Mouse (Mus musculus) midbrain, embryonic 14.5 days (tissue): ENCODE measurements around the gene Sptb. TPM values are rescaled to one million over a fixed set of nuclear protein-coding genes. Genes with fewer than 3 reads are reported as not detected.
A peak's percentile ranks its signal among the peaks of the same experiment; 100 is the strongest.

Source experiments
- ATAC-seq: fragments of 200-750 bp; cut with Nextera tagmentation; 2 replicates; pipeline ENCODE4 v1.8.0; 2017; ENCODE audit warnings: moderate number of reproducible peaks, moderate library complexity; ENCODE audit not compliant: low FRiP score, low TSS enrichment
- DNase-seq: peaks from one replicate; pipeline ENCODE4 v3.0.0-alpha.2; 2015
- H3K27ac ChIP-seq: fragments of 300-500 bp; sonication (generic); replicated peaks from 2 replicates; pipeline ENCODE4 v1.5.1; 2014; ENCODE audit warnings: mild to moderate bottlenecking, low read depth, low read length, moderate library complexity
- H3K27me3 ChIP-seq: fragments of 300-500 bp; sonication (generic); 2 replicates; pipeline ENCODE4 v1.6.1; 2014; ENCODE audit warnings: low read length, control low read depth, mixed read lengths; ENCODE audit not compliant: control insufficient read depth, insufficient read depth
- H3K36me3 ChIP-seq: fragments of 300-500 bp; sonication (generic); 2 replicates; pipeline ENCODE4 v1.6.1; 2014; ENCODE audit warnings: low read length, control low read depth; ENCODE audit not compliant: control insufficient read depth, insufficient read depth
- H3K4me1 ChIP-seq: fragments of 300-500 bp; sonication (generic); 2 replicates; pipeline ENCODE4 v1.6.1; 2014; ENCODE audit warnings: mild to moderate bottlenecking, antibody characterized with exemption, low read length, control low read depth; ENCODE audit not compliant: control insufficient read depth, insufficient read depth
- H3K4me2 ChIP-seq: fragments of 300-500 bp; sonication (generic); 2 replicates; pipeline ENCODE4 v1.6.1; 2014; ENCODE audit warnings: mild to moderate bottlenecking, low read length, moderate library complexity
- H3K4me3 ChIP-seq: fragments of 300-500 bp; sonication (generic); replicated peaks from 2 replicates; pipeline ENCODE4 v1.5.1; 2014; ENCODE audit warnings: low read depth, low read length
- H3K9ac ChIP-seq: fragments of 300-500 bp; sonication (generic); replicated peaks from 2 replicates; pipeline ENCODE4 v1.6.1; 2014; ENCODE audit warnings: mild to moderate bottlenecking, low read length, moderate library complexity
- H3K9me3 ChIP-seq: fragments of 300-500 bp; sonication (generic); 2 replicates; pipeline ENCODE4 v1.6.1; 2016; ENCODE audit warnings: low read length, control low read depth, mixed read lengths; ENCODE audit not compliant: control insufficient read depth
- WGBS: fragments of 180-500 bp; shearing (Covaris S2); extraction: QIAGEN DNeasy Blood & Tissue Kit; methylation state at CpG from one replicate; pipeline ENCODE4 v1.1.7; 2014; 5-methylcytosine and 5-hydroxymethylcytosine counted together
- polyA plus RNA-seq: library from polyadenylated mRNA; unstranded; fragments of >200 nt; fragmentation: Nextera tagmentation; extraction: Ambion mirVana; gene quantifications from 2 replicates; pipeline ENCODE4 v1.2.1, GENCODE M21; 2014

Gene Sptb
- polyA plus RNA-seq, 1 experiment from 2014 or later = 4.2 TPM

- no peak overlapping the region for H3K9ac ChIP-seq
- H3K4me3 ChIP-seq = no peak overlapping the region
- H3K27me3 ChIP-seq = no peaks in the 10 kb centered on the region
- no peaks in the 10 kb centered on the region for H3K36me3 ChIP-seq
- WGBS = 78% methylated on average over 9 of the region's 9 CpGs
- H3K4me2 ChIP-seq = no peak overlapping the region
- no peaks in the 10 kb centered on the region for H3K9me3 ChIP-seq
- no peak overlapping the region for H3K27ac ChIP-seq
- ATAC-seq (no peak), DNase-seq (no peak)
- H3K4me1 ChIP-seq = no peaks in the 10 kb centered on the region
Observed at GRCm38 (mm10) chr12:76570221-76570940, 140.0 kb downstream of the Sptb start.

GRCm38 (mm10) chr12:76566284-76566683 lies 144.1 kb downstream of the Sptb start:
- no peak for ATAC-seq
- no peaks in the 10 kb centered on the region for H3K4me1 ChIP-seq
- no peak overlapping the region for H3K9ac ChIP-seq
- WGBS = 93% methylated on average over 10 of the region's 10 CpGs
- no peak for DNase-seq
- no peaks in the 10 kb centered on the region for H3K9me3 ChIP-seq
- no peak overlapping the region for H3K27ac ChIP-seq
- no peak overlapping the region for H3K4me3 ChIP-seq
- no peak overlapping the region for H3K4me2 ChIP-seq
- no peaks in the 10 kb centered on the region for H3K27me3 ChIP-seq
- no peaks in the 10 kb centered on the region for H3K36me3 ChIP-seq

DNA sequence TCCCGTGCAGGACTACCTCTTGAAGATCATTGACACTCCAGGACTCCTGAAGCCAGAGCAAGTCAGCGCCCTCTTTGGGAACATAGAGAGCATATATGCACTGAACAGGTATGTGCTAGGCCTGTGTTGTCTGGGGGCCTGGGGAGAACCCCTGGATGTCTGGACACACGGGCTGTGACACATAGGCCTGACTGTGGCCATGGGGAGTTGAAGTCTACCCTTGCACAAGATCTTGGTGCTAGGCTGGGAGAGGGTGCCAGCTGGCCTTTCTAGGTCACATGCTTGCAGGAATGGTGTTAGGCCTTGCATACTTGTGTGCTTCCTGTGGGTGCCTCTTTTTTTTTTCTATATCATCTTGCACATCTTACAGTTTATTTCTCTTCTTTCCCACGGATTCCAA lies 148.2 kb downstream of the Sptb start:
- H3K27me3 ChIP-seq = no peaks in the 10 kb centered on the region
- H3K4me1 ChIP-seq = no peaks in the 10 kb centered on the region
- H3K27ac ChIP-seq = no peak overlapping the region
- DNase-seq (no peak), ATAC-seq (no peak)
- H3K36me3 ChIP-seq = no peaks in the 10 kb centered on the region
- WGBS = 85% methylated on average over 4 of the region's 4 CpGs
- no peak overlapping the region for H3K4me2 ChIP-seq
- H3K4me3 ChIP-seq = no peak overlapping the region
- no peak overlapping the region for H3K9ac ChIP-seq
- H3K9me3 ChIP-seq = no peaks in the 10 kb centered on the region

GRCm38 (mm10) chr12:76558206-76558605 lies 152.1 kb downstream of the Sptb start:
- no peak for ATAC-seq
- 79% methylated on average over 5 of the region's 5 CpGs for WGBS

GRCm38 (mm10) chr12:76556745-76557389 lies 153.5 kb downstream of the Sptb start:
- ATAC-seq = peak; percentile 57; the same call in 1 of the 2 replicates
- no peak overlapping the region for H3K9ac ChIP-seq
- H3K4me3 ChIP-seq = no peak overlapping the region
- DNase-seq = peak; percentile 37
- no peaks in the 10 kb centered on the region for H3K36me3 ChIP-seq
- no peaks in the 10 kb centered on the region for H3K9me3 ChIP-seq
- WGBS = 14% methylated on average over 6 of the region's 6 CpGs
- H3K4me2 ChIP-seq = no peak overlapping the region
- no peaks in the 10 kb centered on the region for H3K27me3 ChIP-seq
- peaks cover 4% of the 10 kb centered on the region; the same call in 1 of the 2 replicates for H3K4me1 ChIP-seq
- H3K27ac ChIP-seq = no peak overlapping the region

More at GRCm38 (mm10) chr12:76558206-76558605, 152.1 kb downstream of the Sptb start:
- H3K9ac ChIP-seq = no peak overlapping the region
- H3K36me3 ChIP-seq = no peaks in the 10 kb centered on the region
- H3K4me2 ChIP-seq = no peak overlapping the region
- peaks cover 4% of the 10 kb centered on the region; the same call in 1 of the 2 replicates for H3K4me1 ChIP-seq
- no peak overlapping the region for H3K4me3 ChIP-seq
- DNase-seq = no peak
- no peak overlapping the region for H3K27ac ChIP-seq
- no peaks in the 10 kb centered on the region for H3K27me3 ChIP-seq
- H3K9me3 ChIP-seq = no peaks in the 10 kb centered on the region

DNA sequence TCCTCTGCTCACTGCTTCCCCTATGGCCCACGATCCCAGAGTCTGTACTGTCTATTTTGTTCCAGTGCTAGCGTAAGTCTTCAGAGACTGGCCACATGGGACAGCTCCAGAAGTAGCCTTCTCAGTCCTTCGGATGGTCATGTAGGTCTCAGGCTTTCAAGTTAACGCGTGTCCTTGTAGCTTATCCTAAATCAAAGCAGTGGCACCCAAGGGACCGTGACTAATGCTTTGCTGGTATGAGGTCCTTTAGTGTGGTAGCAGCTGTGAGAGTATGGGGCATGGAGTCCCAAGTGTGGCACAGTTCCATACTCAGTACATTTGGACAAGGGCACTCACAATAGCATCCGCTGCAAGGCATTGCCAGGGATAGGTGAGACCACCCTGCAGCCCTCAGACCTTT lies 154.2 kb downstream of the Sptb start:
- ATAC-seq = no peak
- H3K4me1 ChIP-seq = peaks cover 4% of the 10 kb centered on the region; the same call in 1 of the 2 replicates
- 56% methylated on average over 7 of the region's 7 CpGs for WGBS
- no peak overlapping the region for H3K9ac ChIP-seq
- H3K27me3 ChIP-seq = no peaks in the 10 kb centered on the region
- no peak for DNase-seq
- H3K27ac ChIP-seq = no peak overlapping the region
- H3K9me3 ChIP-seq = no peaks in the 10 kb centered on the region
- no peak overlapping the region for H3K4me2 ChIP-seq
- H3K4me3 ChIP-seq = no peak overlapping the region
- no peaks in the 10 kb centered on the region for H3K36me3 ChIP-seq

GRCm38 (mm10) chr12:76554871-76555386 lies 155.4 kb downstream of the Sptb start:
- H3K36me3 ChIP-seq = no peaks in the 10 kb centered on the region
- H3K27ac ChIP-seq = no peak overlapping the region
- DNase-seq = no peak
- 87% methylated on average over 3 of the region's 3 CpGs for WGBS
- no peaks in the 10 kb centered on the region for H3K9me3 ChIP-seq
- no peak for ATAC-seq
- no peak overlapping the region for H3K4me2 ChIP-seq
- H3K9ac ChIP-seq = no peak overlapping the region
- H3K27me3 ChIP-seq = no peaks in the 10 kb centered on the region
- H3K4me3 ChIP-seq = no peak overlapping the region
- peaks cover 4% of the 10 kb centered on the region; the same call in 1 of the 2 replicates for H3K4me1 ChIP-seq

- H3K9ac ChIP-seq = no peak overlapping the region
- no peak for ATAC-seq
- no peak overlapping the region for H3K27ac ChIP-seq
- no peak overlapping the region for H3K4me3 ChIP-seq
- no peak for DNase-seq
- 77% methylated on average over 3 of the region's 3 CpGs for WGBS
- no peak overlapping the region for H3K4me2 ChIP-seq
- H3K36me3 ChIP-seq = no peaks in the 10 kb centered on the region
- no peaks in the 10 kb centered on the region for H3K27me3 ChIP-seq
- H3K9me3 ChIP-seq = no peaks in the 10 kb centered on the region
- H3K4me1 ChIP-seq = peaks cover 4% of the 10 kb centered on the region; the same call in 1 of the 2 replicates
Observed at GRCm38 (mm10) chr12:76554392-76554791, 156.0 kb downstream of the Sptb start.
